Mouse (Mus musculus): ENCODE data around the gene Ercc1.

GRCm38 (mm10) chr7:19332709-19333352, 11.7 kb upstream of the Ercc1 start:
- TF ChIP-seq MYC (IDR thresholded peaks at IDR 0.05; ENCODE audit: low read depth, low read length), result no peak
- no peak for TF ChIP-seq POLR2AphosphoS5 (IDR thresholded peaks at IDR 0.05; ENCODE audit: borderline replicate concordance, low read depth, low read length)
- TF ChIP-seq HCFC1 (IDR thresholded peaks at IDR 0.05; ENCODE audit: low read depth, low read length), result peak; percentile 13; the same call in 1 of the 2 replicates
- TF ChIP-seq CTCF (IDR thresholded peaks at IDR 0.05 in 2 of 3, conservative IDR thresholded peaks at IDR 0.05 in 1 of 3; ENCODE audit: control insufficient read depth in 1 of 3, insufficient read depth in 1 of 3, low read depth in 2 of 3, low read length in 3 of 3, poor library complexity in 1 of 3, severe bottlenecking in 1 of 3), result no peak
- no peak for TF ChIP-seq ZC3H11A (IDR thresholded peaks at IDR 0.05; ENCODE audit: low read depth, low read length)
- no peak for TF ChIP-seq E2F4 (IDR thresholded peaks at IDR 0.05; ENCODE audit: borderline replicate concordance, low read depth, low read length)
- TF ChIP-seq GATA1 (IDR thresholded peaks at IDR 0.05; ENCODE audit: low read depth, low read length), result peak; percentile 35; the same call in 1 of the 2 replicates
- no peak for TF ChIP-seq MAFK (IDR thresholded peaks at IDR 0.05; ENCODE audit: borderline replicate concordance, low read depth, low read length)
- peak in 1 of 2 experiments; percentile 57; a peak in 2 of 4 replicates for TF ChIP-seq EP300 (IDR thresholded peaks at IDR 0.05; ENCODE audit: low read depth in 1 of 2, low read length in 2 of 2)
